Mouse (Mus musculus) CD8-positive naive resting alpha-beta T cell, adult 2 months (primary cell): ENCODE results near the gene Mt3.
"Not testable (repeated sequence)": the region's sequence is repeated elsewhere in the genome, so short reads cannot be mapped to it uniquely, and the experiment has no call there.

Source experiments
- DNase-seq, 2 experiments: peaks; one replicate each; pipeline ENCODE4 v3.0.0; 2022; ENCODE audit warnings: low read depth in 2 of 2, low spot score in 2 of 2

The Mt3 gene

GRCm38 (mm10) chr8:94152513-94153300, at the start of gene Mt3:
Gene Mt3 (plus strand): TSS chr8:94152607.
- DNase-seq = no peak

GRCm38 (mm10) chr8:94104146-94104545, 48.3 kb upstream of the Mt3 start:
- DNase-seq = no peak

DNA sequence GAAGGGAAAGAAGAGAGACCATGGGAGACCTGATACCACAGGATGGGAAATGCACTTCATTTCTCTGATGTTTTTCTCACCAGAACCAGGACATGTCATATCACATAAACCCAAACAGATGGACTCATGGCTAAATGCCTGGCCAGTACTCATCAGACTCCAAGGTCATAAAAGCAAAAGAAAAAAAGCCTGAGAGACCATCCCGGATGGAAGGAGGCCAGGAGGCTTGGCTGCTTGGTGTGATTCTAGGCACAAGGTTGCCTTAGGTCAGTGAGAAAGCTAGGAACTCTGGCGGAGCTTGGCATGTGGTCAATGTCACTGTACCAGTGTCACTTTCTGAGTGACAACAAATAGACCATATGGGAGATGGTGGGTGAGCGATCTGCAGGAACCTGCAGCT, 44.5 kb upstream of the Mt3 start:
- DNase-seq = no peak

DNA sequence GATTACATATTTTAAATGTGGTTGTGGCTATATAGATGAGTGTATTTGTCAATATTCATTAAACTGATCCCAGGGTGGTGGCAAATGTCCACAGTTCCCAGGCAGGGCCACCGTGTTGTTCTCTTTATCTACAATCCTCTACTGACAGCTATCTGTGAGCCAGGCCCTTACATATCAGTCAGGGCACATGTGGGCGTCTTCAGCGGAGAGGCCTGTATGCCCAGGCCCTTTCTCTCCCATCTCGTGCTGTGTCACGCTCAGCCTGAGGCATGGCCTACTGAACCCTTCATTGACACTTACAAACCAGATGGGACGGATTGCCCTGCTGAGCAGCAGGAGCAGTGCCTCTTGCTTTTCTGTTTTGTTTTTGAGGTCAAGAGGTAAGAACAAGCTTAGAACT, 43.0 kb upstream of the Mt3 start:
- DNase-seq = no peak

DNA sequence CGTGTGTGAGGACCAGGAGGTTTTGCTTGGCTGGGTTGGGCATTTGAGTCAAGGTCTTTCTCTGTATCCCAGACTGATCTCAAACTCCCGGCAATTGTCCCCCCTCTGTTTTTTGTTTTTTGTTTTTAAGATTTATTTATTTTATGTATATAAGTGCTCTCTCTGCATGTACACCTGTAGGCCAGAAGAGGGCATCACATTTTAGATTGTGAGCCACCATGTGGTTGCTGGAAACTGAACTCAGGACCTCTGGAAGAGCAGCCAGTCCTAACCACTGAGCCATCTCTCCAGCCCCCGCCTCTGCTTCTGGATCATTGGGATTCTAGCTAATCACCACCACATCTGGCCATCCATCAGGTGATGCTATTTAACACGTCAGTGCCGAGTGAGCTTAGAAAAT, 42.6 kb upstream of the Mt3 start:
- DNase-seq = no peak

GRCm38 (mm10) chr8:94110526-94111177, 41.8 kb upstream of the Mt3 start:
- DNase-seq = no peak

- DNase-seq = no peak
Measured at GRCm38 (mm10) chr8:94113435-94113834, 39.0 kb upstream of the Mt3 start.

- no peak for DNase-seq
Measured at GRCm38 (mm10) chr8:94113972-94114371, 38.4 kb upstream of the Mt3 start.

DNA sequence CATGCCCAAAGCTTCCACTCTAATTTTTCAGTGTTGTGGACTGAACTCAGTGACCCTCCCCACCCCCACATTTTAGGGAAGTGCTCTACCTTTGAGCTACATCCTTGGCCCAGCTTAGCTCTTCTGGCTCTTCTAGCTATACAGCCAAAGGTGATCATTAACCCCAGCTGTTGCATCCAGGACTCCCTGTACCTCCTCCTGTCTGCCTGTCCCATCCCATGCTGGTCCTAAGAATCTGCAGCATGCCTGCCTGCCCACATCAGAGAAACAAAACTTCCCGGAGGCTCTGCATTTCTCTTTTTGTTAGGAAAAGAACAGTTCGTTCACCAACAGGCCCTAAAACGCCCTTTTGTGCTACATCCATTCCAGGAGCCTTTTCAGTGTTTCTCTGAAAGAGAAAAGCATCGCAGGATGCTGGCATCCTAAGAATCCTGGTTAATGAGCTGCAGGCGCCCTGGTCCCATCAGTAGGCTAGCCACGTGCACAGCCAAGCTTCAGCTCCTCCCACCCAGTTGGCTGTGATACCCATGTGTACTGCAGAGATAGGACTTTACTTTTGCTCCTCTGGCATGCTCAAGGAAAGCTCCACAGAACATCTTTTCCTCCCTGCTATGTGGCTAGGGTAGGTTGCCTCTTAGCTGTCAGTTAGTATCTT, 33.5 kb upstream of the Mt3 start:
- DNase-seq = no peak

- DNase-seq = no peak
Measured at GRCm38 (mm10) chr8:94121625-94122024, 30.8 kb upstream of the Mt3 start.

GRCm38 (mm10) chr8:94122711-94123468, 29.5 kb upstream of the Mt3 start:
- DNase-seq = no peak

GRCm38 (mm10) chr8:94127711-94128110, 24.7 kb upstream of the Mt3 start:
- DNase-seq = no peak

GRCm38 (mm10) chr8:94129133-94129789, 23.1 kb upstream of the Mt3 start:
- DNase-seq = no peak

DNA sequence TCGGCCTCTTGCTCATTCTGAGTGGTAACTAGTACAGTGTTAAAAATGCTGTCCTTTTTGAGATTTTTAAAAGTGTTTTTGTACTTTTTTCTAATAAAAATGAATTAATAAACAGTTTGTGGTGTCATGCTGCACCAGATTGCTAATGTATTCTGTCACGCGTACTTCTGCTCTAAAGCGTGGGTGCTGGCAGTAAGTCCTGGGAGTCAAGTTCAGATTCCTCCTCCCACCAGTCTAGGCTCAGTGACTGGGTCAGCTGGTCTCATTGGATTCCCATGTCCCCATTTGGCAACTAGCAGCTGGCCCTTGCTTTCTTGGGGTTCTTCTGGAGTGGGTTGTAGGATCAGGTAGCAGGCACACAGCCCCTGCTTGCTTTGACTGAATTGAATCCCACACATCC, 22.3 kb upstream of the Mt3 start:
- DNase-seq = no peak

DNA sequence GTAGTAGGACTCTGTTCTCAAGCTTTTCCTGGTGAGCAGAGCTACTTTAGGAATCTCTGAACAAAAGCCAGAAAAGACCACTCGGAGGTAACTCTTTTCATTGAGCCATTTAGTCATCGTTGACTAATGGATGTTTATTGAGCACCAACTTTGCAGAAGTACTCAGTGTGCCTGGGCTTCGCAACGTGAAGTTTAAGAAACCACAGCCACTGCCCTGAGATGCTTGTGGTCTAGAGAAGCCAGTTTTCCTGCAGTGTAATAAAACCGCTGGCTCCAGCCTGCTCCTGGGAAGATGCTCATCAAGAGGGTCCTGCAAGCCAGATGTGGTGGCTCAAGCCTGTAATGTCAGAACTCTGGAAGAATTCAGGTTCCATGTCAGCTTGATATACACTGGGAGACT, 20.3 kb upstream of the Mt3 start:
- no peak for DNase-seq

DNA sequence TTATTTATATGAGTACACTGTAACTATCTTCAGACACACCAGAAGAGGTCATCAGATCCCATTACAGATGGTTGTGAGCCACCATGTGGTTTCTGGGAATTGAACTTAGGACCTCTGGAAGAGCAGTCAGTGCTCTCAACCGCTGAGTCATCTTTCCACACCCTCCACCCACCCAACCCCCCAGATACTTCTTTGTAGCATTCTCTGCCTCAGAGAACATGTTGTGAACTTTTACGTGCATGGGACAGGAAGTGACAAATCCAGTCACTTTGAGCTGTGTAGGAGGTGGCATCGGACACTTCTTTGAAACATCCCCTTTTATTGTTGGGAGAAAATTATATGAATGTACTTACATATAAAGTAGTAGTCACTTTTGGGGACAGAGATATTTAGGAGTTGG, 17.8 kb upstream of the Mt3 start:
- DNase-seq = not testable (repeated sequence)

DNA sequence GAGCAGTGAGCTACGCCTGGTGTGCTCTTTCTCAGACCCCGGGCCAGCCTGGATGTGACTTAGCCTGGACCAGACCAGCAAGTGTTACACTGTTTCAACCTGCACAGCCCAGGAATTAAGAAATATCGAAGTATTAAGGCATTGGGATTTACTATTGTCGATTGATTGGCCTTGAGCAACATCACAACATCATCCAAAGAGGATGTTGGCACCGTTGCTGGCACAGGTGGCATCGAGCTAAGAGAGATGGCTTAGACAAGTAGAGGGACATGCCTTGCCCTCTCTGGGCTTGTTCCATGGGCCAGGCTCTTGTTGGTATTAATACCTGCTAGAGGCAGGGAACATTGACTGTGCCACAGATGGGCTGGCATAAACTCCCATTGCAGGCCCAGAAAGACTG, 16.9 kb upstream of the Mt3 start:
- DNase-seq = no peak

GRCm38 (mm10) chr8:94136192-94136591, 16.2 kb upstream of the Mt3 start:
- no peak for DNase-seq

GRCm38 (mm10) chr8:94136933-94137332, 15.5 kb upstream of the Mt3 start, which contains the start of gene Mt4:
Gene Mt4 (plus strand): TSS chr8:94137197.
- DNase-seq = no peak

DNA sequence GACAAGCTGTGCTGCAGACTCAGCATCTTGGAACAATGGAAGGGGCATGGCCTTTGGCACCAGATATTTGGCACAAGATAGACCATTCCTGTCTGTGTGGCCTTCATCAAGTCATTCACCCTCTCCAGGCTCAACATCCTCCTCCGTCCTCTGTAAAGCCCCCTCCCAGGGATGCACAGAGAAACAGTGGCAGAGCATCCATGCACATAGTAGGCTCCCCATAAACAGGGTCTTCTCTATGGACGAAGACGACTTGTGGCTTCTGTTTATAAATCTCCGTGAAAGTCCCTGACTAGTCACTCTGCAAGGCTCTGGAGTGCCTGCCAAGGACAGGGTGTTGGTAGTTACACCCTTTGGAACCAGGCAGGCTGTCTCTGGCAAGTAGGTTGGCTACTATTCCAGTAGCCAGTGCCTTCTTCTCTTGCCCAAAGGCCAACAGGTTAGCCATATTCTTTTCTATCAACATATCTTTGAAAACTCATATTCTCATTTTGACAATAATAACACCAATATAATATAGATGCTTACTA, 12.1 kb upstream of the Mt3 start:
- DNase-seq = no peak

- DNase-seq = no peak
Measured at GRCm38 (mm10) chr8:94148236-94148635, 4.2 kb upstream of the Mt3 start.
